Mouse (Mus musculus): ENCODE measurements around the gene Asxl1. TPM values are rescaled to one million over a fixed set of nuclear protein-coding genes. Genes with fewer than 3 reads are reported as not detected.

Asxl1 gene
- total and polyA plus RNA-seq, 2 experiments from 2014 or later = 12.3 to 32.6 TPM

GRCm38 (mm10) chr2:153332981-153333380 lies 12.6 kb upstream of the Asxl1 start:
- no peak overlapping the region for H3K27ac ChIP-seq (ENCODE audit: low read depth, low read length)
- no peaks in the 10 kb centered on the region for H3K9me3 ChIP-seq (ENCODE audit: low read length)
- no peaks in the 10 kb centered on the region for H3K4me1 ChIP-seq (ENCODE audit: insufficient read depth)
- 93% methylated on average over 3 of the region's 3 CpGs for WGBS
- H3K36me3 ChIP-seq (ENCODE audit: insufficient read depth) = peaks cover 56% of the 10 kb centered on the region
- H3K27me3 ChIP-seq (ENCODE audit: insufficient read depth, low read length) = no peaks in the 10 kb centered on the region
- H3K9ac ChIP-seq = no peak overlapping the region
- ATAC-seq = no peak
- TF ChIP-seq CTCF (IDR thresholded peaks at IDR 0.05; ENCODE audit: low read depth) = no peak
- no peak overlapping the region for H3K4me2 ChIP-seq (ENCODE audit: low read depth)
- H3K4me3 ChIP-seq (ENCODE audit: low read depth, low read length) = no peak overlapping the region
- no peak for DNase-seq

- no peak for TF ChIP-seq CTCF (IDR thresholded peaks at IDR 0.05; ENCODE audit: low read depth)
- 89% methylated on average over 6 of the region's 6 CpGs for WGBS
- Histone ChIP-seq H3K4me1 (ENCODE audit: insufficient read depth) (no peaks in the 10 kb centered on the region), H3K27me3 (ENCODE audit: insufficient read depth, low read length) (no peaks in the 10 kb centered on the region), H3K9me3 (ENCODE audit: low read length) (no peaks in the 10 kb centered on the region), H3K9ac (no peak overlapping the region), H3K36me3 (ENCODE audit: insufficient read depth) (peaks cover 47% of the 10 kb centered on the region), H3K27ac (ENCODE audit: low read depth, low read length) (no peak overlapping the region), H3K4me2 (ENCODE audit: low read depth) (no peak overlapping the region), H3K4me3 (ENCODE audit: low read depth, low read length) (no peak overlapping the region)
- no peak for ATAC-seq
- no peak for DNase-seq
Observed at GRCm38 (mm10) chr2:153333822-153334232, 11.8 kb upstream of the Asxl1 start.

GRCm38 (mm10) chr2:153334281-153334680 lies 11.3 kb upstream of the Asxl1 start:
- 89% methylated on average over 3 of the region's 3 CpGs for WGBS
- Histone ChIP-seq H3K4me3 (ENCODE audit: low read depth, low read length) (no peak overlapping the region), H3K4me2 (ENCODE audit: low read depth) (no peak overlapping the region)

GRCm38 (mm10) chr2:153336117-153336516 lies 9.5 kb upstream of the Asxl1 start:
- H3K4me1 ChIP-seq (ENCODE audit: insufficient read depth) = no peaks in the 10 kb centered on the region
- DNase-seq (no peak), ATAC-seq (no peak)
- H3K9me3 ChIP-seq (ENCODE audit: low read length) = no peaks in the 10 kb centered on the region
- no peak overlapping the region for H3K4me3 ChIP-seq (ENCODE audit: low read depth, low read length)
- no peak for TF ChIP-seq CTCF (IDR thresholded peaks at IDR 0.05; ENCODE audit: low read depth)
- H3K4me2 ChIP-seq (ENCODE audit: low read depth) = no peak overlapping the region
- peaks cover 26% of the 10 kb centered on the region for H3K36me3 ChIP-seq (ENCODE audit: insufficient read depth)
- no peaks in the 10 kb centered on the region for H3K27me3 ChIP-seq (ENCODE audit: insufficient read depth, low read length)
- H3K9ac ChIP-seq = no peak overlapping the region
- WGBS = 77% methylated on average over 2 of the region's 2 CpGs
- no peak overlapping the region for H3K27ac ChIP-seq (ENCODE audit: low read depth, low read length)

More at GRCm38 (mm10) chr2:153334281-153334680, 11.3 kb upstream of the Asxl1 start:
- peaks cover 44% of the 10 kb centered on the region for H3K36me3 ChIP-seq (ENCODE audit: insufficient read depth)
- no peak overlapping the region for H3K27ac ChIP-seq (ENCODE audit: low read depth, low read length)
- H3K9ac ChIP-seq = no peak overlapping the region
- no peaks in the 10 kb centered on the region for H3K9me3 ChIP-seq (ENCODE audit: low read length)
- H3K27me3 ChIP-seq (ENCODE audit: insufficient read depth, low read length) = no peaks in the 10 kb centered on the region
- no peak for TF ChIP-seq CTCF (IDR thresholded peaks at IDR 0.05; ENCODE audit: low read depth)
- H3K4me1 ChIP-seq (ENCODE audit: insufficient read depth) = no peaks in the 10 kb centered on the region
- DNase-seq (no peak), ATAC-seq (no peak)

GRCm38 (mm10) chr2:153338361-153339350 lies 7.0 kb upstream of the Asxl1 start:
- no peak for TF ChIP-seq CTCF (IDR thresholded peaks at IDR 0.05; ENCODE audit: low read depth)
- peaks cover 4% of the 10 kb centered on the region; the same call in 1 of the 2 replicates for H3K36me3 ChIP-seq (ENCODE audit: insufficient read depth)
- no peaks in the 10 kb centered on the region for H3K27me3 ChIP-seq (ENCODE audit: insufficient read depth, low read length)
- H3K4me2 ChIP-seq (ENCODE audit: low read depth) = no peak overlapping the region
- H3K9ac ChIP-seq = no peak overlapping the region
- H3K27ac ChIP-seq (ENCODE audit: low read depth, low read length) = no peak overlapping the region
- 88% methylated on average over 9 of the region's 9 CpGs for WGBS
- ATAC-seq (no peak), DNase-seq (no peak)
- H3K4me1 ChIP-seq (ENCODE audit: insufficient read depth) = no peaks in the 10 kb centered on the region
- H3K9me3 ChIP-seq (ENCODE audit: low read length) = no peaks in the 10 kb centered on the region
- no peak overlapping the region for H3K4me3 ChIP-seq (ENCODE audit: low read depth, low read length)

- no peak overlapping the region for H3K27ac ChIP-seq (ENCODE audit: low read depth, low read length)
- WGBS = 93% methylated on average over 6 of the region's 6 CpGs
- H3K9me3 ChIP-seq (ENCODE audit: low read length) = no peaks in the 10 kb centered on the region
- DNase-seq (no peak), ATAC-seq (no peak)
- H3K27me3 ChIP-seq (ENCODE audit: insufficient read depth, low read length) = no peaks in the 10 kb centered on the region
- H3K9ac ChIP-seq = no peak overlapping the region
- no peak for TF ChIP-seq CTCF (IDR thresholded peaks at IDR 0.05; ENCODE audit: low read depth)
- H3K4me2 ChIP-seq (ENCODE audit: low read depth) = no peak overlapping the region
- H3K4me1 ChIP-seq (ENCODE audit: insufficient read depth) = peaks cover 7% of the 10 kb centered on the region; the same call in 1 of the 2 replicates
- no peaks in the 10 kb centered on the region for H3K36me3 ChIP-seq (ENCODE audit: insufficient read depth)
- H3K4me3 ChIP-seq (ENCODE audit: low read depth, low read length) = no peak overlapping the region
Observed at GRCm38 (mm10) chr2:153342166-153342565, 3.5 kb upstream of the Asxl1 start.

- WGBS = 89% methylated on average over 3 of the region's 3 CpGs
- no peak for TF ChIP-seq CTCF (IDR thresholded peaks at IDR 0.05; ENCODE audit: low read depth)
- Histone ChIP-seq H3K4me2 (ENCODE audit: low read depth) (no peak overlapping the region), H3K36me3 (ENCODE audit: insufficient read depth) (no peaks in the 10 kb centered on the region), H3K9ac (no peak overlapping the region), H3K27ac (ENCODE audit: low read depth, low read length) (no peak overlapping the region), H3K4me3 (ENCODE audit: low read depth, low read length) (no peak overlapping the region), H3K4me1 (ENCODE audit: insufficient read depth) (peaks cover 11% of the 10 kb centered on the region; the same call in 1 of the 2 replicates), H3K27me3 (ENCODE audit: insufficient read depth, low read length) (no peaks in the 10 kb centered on the region), H3K9me3 (ENCODE audit: low read length) (no peaks in the 10 kb centered on the region)
- no peak for DNase-seq
- ATAC-seq = no peak
Observed at GRCm38 (mm10) chr2:153342602-153343001, 3.0 kb upstream of the Asxl1 start.
